Mouse (Mus musculus) embryonic facial prominence, embryonic 14.5 days (tissue): Measurements from ENCODE around the gene Fam19a1. TPM values are rescaled to one million over a fixed set of nuclear protein-coding genes. Genes with fewer than 3 reads are reported as not detected.

Source experiments
- ATAC-seq: fragments of 200-750 bp; cut with Nextera tagmentation; 2 replicates; pipeline ENCODE4 v1.8.0; 2017; ENCODE audit warnings: low read depth, moderate number of reproducible peaks, moderate TSS enrichment
- DNase-seq: peaks from one replicate; pipeline ENCODE4 v3.0.0-alpha.2; 2015; ENCODE audit warnings: low spot score
- H3K27ac ChIP-seq: fragments of 300-500 bp; sonication (generic); replicated peaks from 2 replicates; pipeline ENCODE4 v1.5.1; 2014; ENCODE audit warnings: low read depth, mild to moderate bottlenecking, low read length, moderate library complexity
- H3K27me3 ChIP-seq: fragments of 300-500 bp; sonication (generic); replicated peaks from 2 replicates; pipeline ENCODE4 v1.6.1; 2014; ENCODE audit warnings: low read length; ENCODE audit not compliant: control insufficient read depth, insufficient read depth
- H3K36me3 ChIP-seq: fragments of 300-500 bp; sonication (generic); 2 replicates; pipeline ENCODE4 v1.6.1; 2014; ENCODE audit warnings: low read length, mixed read lengths; ENCODE audit not compliant: control insufficient read depth, insufficient read depth
- H3K4me1 ChIP-seq: fragments of 300-500 bp; sonication (generic); 2 replicates; pipeline ENCODE4 v1.6.1; 2014; ENCODE audit warnings: antibody characterized with exemption, low read length; ENCODE audit not compliant: control insufficient read depth, insufficient read depth
- H3K4me2 ChIP-seq: fragments of 300-500 bp; sonication (generic); 2 replicates; pipeline ENCODE4 v1.6.1; 2014; ENCODE audit warnings: low read depth, mild to moderate bottlenecking, low read length, moderate library complexity, mixed read lengths
- H3K4me3 ChIP-seq: fragments of 300-500 bp; sonication (generic); 2 replicates; pipeline ENCODE4 v1.5.1; 2014; ENCODE audit warnings: low read depth, mild to moderate bottlenecking, low read length
- H3K9ac ChIP-seq: fragments of 300-500 bp; sonication (generic); 2 replicates; pipeline ENCODE4 v1.6.1; 2014; ENCODE audit warnings: low read depth, mild to moderate bottlenecking, low read length, moderate library complexity, mixed read lengths
- H3K9me3 ChIP-seq: fragments of 300-500 bp; sonication (generic); 2 replicates; pipeline ENCODE4 v1.6.1; 2016; ENCODE audit warnings: low read length; ENCODE audit not compliant: control insufficient read depth
- WGBS: fragments of 180-500 bp; shearing (Covaris S2); extraction: QIAGEN DNeasy Blood & Tissue Kit; methylation state at CpG from one replicate; pipeline ENCODE4 v1.1.7; 2014; 5-methylcytosine and 5-hydroxymethylcytosine counted together
- polyA plus RNA-seq: library from polyadenylated mRNA; unstranded; fragments of >200 nt; fragmentation: Nextera tagmentation; extraction: Ambion mirVana; gene quantifications from 2 replicates; pipeline ENCODE4 v1.2.1, GENCODE M21; 2014

Gene Fam19a1
- polyA plus RNA-seq, result 2.0 and 3.5 TPM in 2 replicates

DNA sequence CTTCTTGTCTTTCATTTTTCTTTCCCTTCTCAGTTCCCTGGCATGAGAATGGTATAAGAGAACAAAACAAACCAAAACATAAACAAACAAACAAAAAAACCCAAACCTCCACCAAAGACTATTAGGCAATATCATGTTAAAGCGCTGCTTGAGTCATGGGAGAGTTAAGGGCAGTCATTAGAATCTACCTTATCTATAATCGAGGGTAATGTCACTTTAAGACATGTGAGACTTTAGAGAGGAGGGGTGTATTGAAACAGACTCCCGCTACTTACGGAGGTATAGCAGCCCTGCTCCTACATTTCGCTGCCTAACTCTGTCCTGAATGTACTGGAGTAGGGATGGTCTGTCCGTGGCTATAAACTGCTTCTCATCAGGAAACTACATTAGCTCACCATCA lies at the start of gene Fam19a1:
TSS of gene Fam19a1 (plus strand) at position 301 of the 400 bp plus-strand sequence.
- no peak within 1 kb of the TSS; the same call in 1 of the 2 replicates for H3K9ac ChIP-seq
- H3K9me3 ChIP-seq, result no peaks in the 10 kb centered on the region
- ATAC-seq (no peak), DNase-seq (no peak)
- H3K36me3 ChIP-seq, result no peaks in the 10 kb centered on the region
- H3K27me3 ChIP-seq, result no peaks in the 10 kb centered on the region; the same call in 1 of the 2 replicates
- H3K4me1 ChIP-seq, result peaks cover 5% of the 10 kb centered on the region
- peak within 1 kb of the TSS; percentile 50 for H3K4me2 ChIP-seq
- H3K27ac ChIP-seq, result no peak within 1 kb of the TSS
- H3K4me3 ChIP-seq, result peak within 1 kb of the TSS; percentile 28
- 20% methylated on average over 6 of the region's 6 CpGs for WGBS

DNA sequence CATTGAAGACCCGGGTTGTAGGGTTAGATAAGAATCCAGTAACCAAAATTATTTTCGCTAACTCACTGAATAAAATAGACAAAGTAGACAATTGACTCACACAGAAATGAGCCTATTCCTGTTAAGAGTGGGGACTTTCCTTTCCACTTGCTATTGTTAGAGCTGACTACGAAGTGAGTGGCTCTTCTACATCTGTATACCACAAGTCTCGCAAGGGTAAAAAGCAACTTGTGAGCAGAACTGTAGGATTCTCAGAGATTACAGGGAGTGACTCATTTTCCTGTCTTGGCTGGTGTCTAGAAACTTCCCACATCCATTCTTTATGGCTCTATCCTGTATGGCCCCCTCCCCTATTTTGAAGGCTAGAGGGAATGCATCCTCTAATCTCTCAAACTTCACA lies 41.9 kb upstream of the Fam19a1 start:
- Histone ChIP-seq H3K4me2 (no peak overlapping the region), H3K9ac (no peak overlapping the region), H3K36me3 (no peaks in the 10 kb centered on the region), H3K27me3 (no peaks in the 10 kb centered on the region), H3K4me1 (no peaks in the 10 kb centered on the region), H3K27ac (no peak overlapping the region), H3K9me3 (no peaks in the 10 kb centered on the region), H3K4me3 (no peak overlapping the region)
- WGBS, result 81% methylated on average over 4 of the region's 4 CpGs
- no peak for ATAC-seq
- DNase-seq, result no peak

DNA sequence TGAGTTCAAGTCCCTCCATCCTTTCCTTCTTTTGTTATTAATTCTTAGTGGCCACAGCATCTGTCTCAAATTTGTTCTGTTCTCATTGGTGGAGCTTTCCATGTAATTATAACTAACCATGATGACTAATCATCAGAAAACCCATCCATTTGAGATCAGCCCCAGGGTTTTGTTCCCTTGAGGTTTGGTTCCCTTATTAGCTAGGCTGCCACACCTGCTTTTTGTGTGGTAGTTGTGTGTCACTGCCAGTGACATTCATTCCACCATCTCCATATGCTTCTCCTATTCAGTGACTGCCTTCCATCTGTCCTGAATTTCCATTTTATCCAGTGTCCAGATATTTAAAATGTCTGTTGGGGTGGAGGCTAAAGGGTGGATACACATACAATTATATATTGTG lies 41.4 kb upstream of the Fam19a1 start:
- Histone ChIP-seq H3K27me3 (no peaks in the 10 kb centered on the region), H3K36me3 (no peaks in the 10 kb centered on the region), H3K9ac (no peak overlapping the region), H3K27ac (no peak overlapping the region), H3K4me2 (no peak overlapping the region), H3K9me3 (no peaks in the 10 kb centered on the region), H3K4me3 (no peak overlapping the region), H3K4me1 (no peaks in the 10 kb centered on the region)
- peak; percentile 37; the same call in 1 of the 2 replicates for ATAC-seq
- peak; percentile 12 for DNase-seq

DNA sequence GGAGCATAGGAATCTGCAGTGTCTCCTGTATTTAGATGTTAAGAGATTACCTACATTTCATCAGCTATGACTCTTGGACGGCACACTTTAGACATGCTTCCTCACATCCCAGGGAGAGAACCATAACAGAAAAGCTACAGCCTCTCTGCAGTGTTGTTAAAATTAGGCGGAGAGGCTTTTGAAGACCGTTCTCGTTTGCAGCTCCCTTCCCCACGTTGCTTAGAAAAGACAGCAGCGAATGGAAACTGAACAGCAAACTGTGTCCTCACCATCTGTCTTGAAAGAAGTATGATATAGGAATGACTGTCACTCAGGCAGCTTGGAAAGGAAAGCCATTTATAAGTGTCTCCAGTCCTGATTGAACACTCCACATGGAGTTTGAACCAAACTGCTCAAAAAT lies 23.0 kb upstream of the Fam19a1 start:
- H3K36me3 ChIP-seq, result no peaks in the 10 kb centered on the region
- WGBS, result 88% methylated on average over 6 of the region's 6 CpGs
- ATAC-seq (no peak), DNase-seq (no peak)
- no peak overlapping the region for H3K9ac ChIP-seq
- H3K9me3 ChIP-seq, result no peaks in the 10 kb centered on the region
- H3K4me3 ChIP-seq, result no peak overlapping the region
- no peak overlapping the region for H3K27ac ChIP-seq
- no peak overlapping the region for H3K4me2 ChIP-seq
- H3K27me3 ChIP-seq, result no peaks in the 10 kb centered on the region
- no peaks in the 10 kb centered on the region for H3K4me1 ChIP-seq

DNA sequence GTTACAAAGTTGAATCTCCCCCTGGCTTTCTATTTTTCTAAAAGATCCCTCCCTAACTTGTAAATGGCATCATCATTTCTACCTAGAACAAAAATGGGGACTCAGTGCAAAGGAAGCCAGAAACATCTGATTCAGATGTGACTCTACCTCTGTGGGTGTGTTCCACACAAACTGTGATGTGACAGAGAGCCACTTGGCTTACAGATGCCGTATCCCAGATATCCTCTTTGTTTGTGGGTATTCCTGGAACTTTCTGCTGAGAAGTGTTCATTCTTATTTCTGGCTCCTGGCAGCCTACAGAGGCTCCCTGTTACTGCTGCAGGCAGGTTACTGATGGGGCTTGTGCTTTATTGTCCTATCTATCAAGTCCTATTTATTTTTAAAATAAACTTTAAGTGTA lies 19.2 kb upstream of the Fam19a1 start:
- H3K4me1 ChIP-seq, result no peaks in the 10 kb centered on the region
- no peak overlapping the region for H3K4me3 ChIP-seq
- no peaks in the 10 kb centered on the region for H3K9me3 ChIP-seq
- no peak for DNase-seq
- WGBS, result 92% methylated on average over 1 of the region's 1 CpGs
- no peak overlapping the region for H3K27ac ChIP-seq
- H3K4me2 ChIP-seq, result no peak overlapping the region
- no peak for ATAC-seq
- no peaks in the 10 kb centered on the region for H3K27me3 ChIP-seq
- H3K36me3 ChIP-seq, result no peaks in the 10 kb centered on the region
- H3K9ac ChIP-seq, result no peak overlapping the region

- Histone ChIP-seq H3K27ac (no peak overlapping the region), H3K4me3 (no peak overlapping the region), H3K9me3 (no peaks in the 10 kb centered on the region), H3K27me3 (no peaks in the 10 kb centered on the region), H3K36me3 (no peaks in the 10 kb centered on the region), H3K4me2 (no peak overlapping the region), H3K9ac (no peak overlapping the region), H3K4me1 (no peaks in the 10 kb centered on the region)
- DNase-seq (no peak), ATAC-seq (no peak)
- 84% methylated on average over 6 of the region's 6 CpGs for WGBS
Measured at GRCm38 (mm10) chr6:96098225-96098624, 14.7 kb upstream of the Fam19a1 start.

DNA sequence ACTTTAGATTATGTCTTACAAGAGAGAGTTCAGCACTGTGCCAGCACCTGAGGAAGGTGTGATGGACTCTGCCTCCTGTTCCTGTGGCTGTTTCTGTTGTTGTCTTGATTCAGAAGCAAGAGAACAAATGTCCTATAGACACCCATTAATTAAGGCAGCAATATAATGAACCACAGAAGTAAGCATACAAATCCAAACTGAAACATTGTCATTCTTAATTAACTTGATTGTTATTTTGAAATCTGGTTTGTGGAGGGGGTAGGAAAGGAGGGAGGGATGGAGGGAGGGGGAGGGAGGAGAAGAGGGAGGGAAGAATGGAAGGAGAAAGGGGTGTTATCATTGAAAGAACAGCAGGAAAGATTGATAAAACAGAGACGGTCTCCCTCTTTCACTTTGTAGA lies 1.3 kb upstream of the Fam19a1 start:
- H3K4me1 ChIP-seq, result peaks cover 5% of the 10 kb centered on the region
- DNase-seq, result no peak
- no peaks in the 10 kb centered on the region for H3K9me3 ChIP-seq
- H3K9ac ChIP-seq, result no peak overlapping the region
- 77% methylated on average over 1 of the region's 1 CpGs for WGBS
- no peak overlapping the region for H3K4me3 ChIP-seq
- no peaks in the 10 kb centered on the region for H3K27me3 ChIP-seq
- H3K36me3 ChIP-seq, result no peaks in the 10 kb centered on the region
- H3K4me2 ChIP-seq, result no peak overlapping the region
- no peak overlapping the region for H3K27ac ChIP-seq
- no peak for ATAC-seq

DNA sequence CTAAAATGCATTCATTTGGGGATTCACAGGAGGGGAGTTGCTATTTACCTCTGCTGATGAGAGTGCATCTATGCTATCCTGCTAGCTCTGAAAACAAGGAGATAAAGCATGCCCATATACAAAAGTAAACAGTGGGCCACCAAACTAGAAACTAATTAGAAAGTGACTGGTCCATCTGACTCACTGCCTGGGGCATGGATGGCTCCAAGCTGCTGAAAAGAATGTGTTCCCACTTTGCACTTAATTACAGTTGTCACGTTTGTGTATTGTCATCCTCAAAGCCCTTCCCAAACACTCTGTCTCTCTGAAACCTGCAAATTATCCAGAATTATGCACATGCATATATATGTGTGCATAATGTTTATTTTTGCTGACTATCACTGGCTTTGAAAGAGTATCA lies 1.2 kb downstream of the Fam19a1 start:
- Histone ChIP-seq H3K27me3 (no peaks in the 10 kb centered on the region; the same call in 1 of the 2 replicates), H3K9me3 (no peaks in the 10 kb centered on the region), H3K36me3 (no peaks in the 10 kb centered on the region), H3K4me3 (no peak overlapping the region; the same call in none of the 2 replicates), H3K4me1 (peaks cover 5% of the 10 kb centered on the region), H3K4me2 (peak overlapping the region; percentile 50), H3K9ac (no peak overlapping the region), H3K27ac (no peak overlapping the region)
- DNase-seq (no peak), ATAC-seq (no peak)
- WGBS, result 19% methylated on average over 1 of the region's 1 CpGs

GRCm38 (mm10) chr6:96116148-96116533 lies 3.2 kb downstream of the Fam19a1 start:
- peak overlapping the region; percentile 69 for H3K9ac ChIP-seq
- H3K36me3 ChIP-seq, result no peaks in the 10 kb centered on the region
- H3K27me3 ChIP-seq, result no peaks in the 10 kb centered on the region; the same call in 1 of the 2 replicates
- DNase-seq (peak; percentile 15), ATAC-seq (no peak)
- H3K27ac ChIP-seq, result no peak overlapping the region; the same call in 1 of the 2 replicates
- H3K4me1 ChIP-seq, result peaks cover 5% of the 10 kb centered on the region
- peak overlapping the region; percentile 56 for H3K4me3 ChIP-seq
- H3K4me2 ChIP-seq, result peak overlapping the region; percentile 83
- WGBS, result 4% methylated on average over 6 of the region's 6 CpGs
- H3K9me3 ChIP-seq, result no peaks in the 10 kb centered on the region
